Mouse (Mus musculus) testis, adult 2 months (tissue): ENCODE data around the gene Shroom3.

Source experiments
- CTCF ChIP-seq: fragments of 200-500 bp; IDR thresholded peaks from 2 replicates; pipeline ENCODE4 v1.5.1; 2012; ENCODE audit warnings: low read depth, mild to moderate bottlenecking, inconsistent platforms, low read length, moderate library complexity; ENCODE audit not compliant: control insufficient read depth, insufficient read depth, insufficient replicate concordance
- POLR2A ChIP-seq: fragments of 200-500 bp; IDR thresholded peaks from 2 replicates; pipeline ENCODE4 v1.6.1; 2012; ENCODE audit warnings: low read depth, mild to moderate bottlenecking, inconsistent platforms, low read length, moderate library complexity; ENCODE audit not compliant: control insufficient read depth

- no peak for TF ChIP-seq POLR2A
- TF ChIP-seq CTCF, result no peak
These were observed 58.6 kb downstream of the Shroom3 start for GRCm38 (mm10) chr5:92741802-92742201.
